Mouse (Mus musculus) right cerebral cortex, postnatal 25 days (tissue): ENCODE measurements at regions not wholly inside any gene's neighbourhood (a gene's known extent, or its start where the extent isn't known, plus 50 kb on each side); places are given as distances from the start of the nearest gene placed in this dataset.
"Not testable (repeated sequence)": the region's sequence is repeated elsewhere in the genome, so short reads cannot be mapped to it uniquely, and the experiment has no call there.

Experiments
- DNase-seq: peaks from one replicate; pipeline ENCODE4 v3.0.0; 2022

GRCm38 (mm10) chr3:58228189-58228588 lies 186.3 kb upstream of the Tsc22d2 start:
- no peak for DNase-seq

- no peak for DNase-seq
Measured at GRCm38 (mm10) chr3:58231746-58232145, 182.8 kb upstream of the Tsc22d2 start.

DNA sequence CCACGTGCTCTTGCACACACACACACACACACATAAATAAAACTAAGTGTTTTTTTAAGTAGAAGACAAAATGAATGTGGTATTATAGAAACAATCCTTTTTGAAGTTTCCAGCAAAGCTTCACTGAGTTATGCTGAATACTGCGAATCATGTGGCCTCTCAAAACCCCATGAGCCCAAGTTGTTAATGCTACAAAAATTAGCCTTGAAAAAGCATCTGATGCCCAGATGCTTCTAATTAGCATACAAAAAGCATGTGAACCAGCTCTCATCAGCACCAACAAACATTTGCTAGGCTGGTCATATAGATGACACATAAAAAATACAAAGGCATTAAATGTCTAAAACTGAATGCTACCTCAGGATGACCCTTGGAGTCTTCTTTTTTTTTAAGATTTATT lies 181.2 kb upstream of the Tsc22d2 start:
- no peak for DNase-seq

DNA sequence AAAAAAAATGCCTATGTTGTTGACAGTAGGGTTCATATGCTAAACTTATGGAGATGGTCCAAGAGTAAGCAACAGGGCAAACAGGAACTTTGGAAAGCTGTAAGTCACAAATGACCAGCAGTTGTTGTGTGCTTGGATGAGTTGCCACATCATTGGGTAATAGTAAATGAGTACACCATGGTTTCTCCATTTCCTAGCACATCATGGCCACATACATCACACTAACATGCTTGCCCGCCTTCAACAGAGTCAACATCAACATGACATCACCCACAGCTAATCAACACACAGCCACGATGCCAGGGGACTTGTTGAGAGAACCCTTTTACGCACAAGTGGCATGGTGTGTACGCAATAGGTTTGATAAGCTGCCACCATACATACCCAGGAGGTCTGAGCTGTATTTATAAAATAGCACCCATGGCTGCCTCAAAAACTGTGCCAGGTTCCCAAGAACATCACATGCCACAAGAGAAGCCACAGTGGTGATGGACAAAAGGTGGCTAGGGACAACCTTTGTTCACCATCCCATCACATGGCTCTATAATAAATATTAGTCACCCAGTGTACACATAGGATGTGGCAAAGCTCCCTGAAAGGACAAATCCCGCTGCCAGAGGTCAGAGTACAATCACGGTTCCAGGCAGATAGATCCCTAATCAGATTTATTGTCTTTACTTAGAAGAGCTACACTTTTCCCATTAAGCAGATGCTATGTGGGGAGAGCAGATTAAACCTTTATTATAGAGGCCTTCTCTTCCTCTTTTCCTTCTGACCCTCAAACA lies 179.5 kb upstream of the Tsc22d2 start:
- DNase-seq = no peak

- DNase-seq = no peak
Measured at GRCm38 (mm10) chr3:58238111-58238510, 176.4 kb upstream of the Tsc22d2 start.

DNA sequence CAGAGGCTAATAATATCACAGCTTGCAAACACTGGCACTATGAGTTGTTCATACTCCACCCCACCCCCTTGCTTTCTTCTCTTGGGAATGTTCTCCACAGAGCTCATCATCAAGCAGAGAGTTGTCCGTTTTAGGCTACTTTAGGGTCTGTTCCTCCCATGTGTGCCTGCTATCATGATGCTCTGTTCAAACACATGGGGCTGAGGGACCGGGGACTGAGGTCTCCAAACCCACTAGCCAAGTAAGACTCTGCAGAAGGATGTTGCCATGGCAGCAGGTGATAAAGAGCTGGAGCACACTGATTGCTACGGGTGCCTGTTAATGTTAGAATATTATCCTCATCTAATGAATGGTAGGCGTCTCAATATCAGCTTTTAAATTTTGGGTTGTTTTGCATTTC lies 173.7 kb upstream of the Tsc22d2 start:
- no peak for DNase-seq

- no peak for DNase-seq
Measured at GRCm38 (mm10) chr3:58245361-58245760, 169.2 kb upstream of the Tsc22d2 start.

DNA sequence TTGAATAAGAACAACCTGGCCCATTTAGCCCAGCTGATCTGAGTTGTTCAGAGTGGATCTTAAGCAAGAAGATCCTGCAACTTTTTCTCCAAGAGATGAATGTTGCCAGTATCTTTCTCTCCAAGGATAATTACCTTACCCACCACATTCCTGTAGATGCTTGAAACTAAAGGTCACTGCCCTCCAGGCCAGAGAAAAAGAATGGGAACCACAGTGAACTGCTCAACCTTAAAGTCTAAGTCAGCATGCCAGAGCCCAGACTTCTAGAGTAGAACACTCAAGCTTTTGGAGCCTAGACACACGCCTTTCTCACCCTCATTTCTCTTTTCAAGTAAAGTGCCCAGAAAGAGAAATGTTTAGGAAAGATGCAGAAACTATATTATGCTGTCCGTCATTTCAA lies 166.5 kb upstream of the Tsc22d2 start:
- DNase-seq = no peak

GRCm38 (mm10) chr3:58253942-58254341 lies 160.6 kb upstream of the Tsc22d2 start:
- DNase-seq = peak; percentile 56

GRCm38 (mm10) chr3:58267606-58268325 lies 146.7 kb upstream of the Tsc22d2 start:
- DNase-seq = no peak

GRCm38 (mm10) chr3:58271441-58271840 lies 143.1 kb upstream of the Tsc22d2 start:
- not testable (repeated sequence) for DNase-seq

GRCm38 (mm10) chr3:58281291-58281690 lies 133.2 kb upstream of the Tsc22d2 start:
- DNase-seq = no peak

- not testable (repeated sequence) for DNase-seq
Measured at GRCm38 (mm10) chr3:58284371-58284770, 130.1 kb upstream of the Tsc22d2 start.

GRCm38 (mm10) chr3:58295810-58296209 lies 118.7 kb upstream of the Tsc22d2 start:
- DNase-seq = no peak

GRCm38 (mm10) chr3:58300213-58300612 lies 114.3 kb upstream of the Tsc22d2 start:
- DNase-seq = no peak

DNA sequence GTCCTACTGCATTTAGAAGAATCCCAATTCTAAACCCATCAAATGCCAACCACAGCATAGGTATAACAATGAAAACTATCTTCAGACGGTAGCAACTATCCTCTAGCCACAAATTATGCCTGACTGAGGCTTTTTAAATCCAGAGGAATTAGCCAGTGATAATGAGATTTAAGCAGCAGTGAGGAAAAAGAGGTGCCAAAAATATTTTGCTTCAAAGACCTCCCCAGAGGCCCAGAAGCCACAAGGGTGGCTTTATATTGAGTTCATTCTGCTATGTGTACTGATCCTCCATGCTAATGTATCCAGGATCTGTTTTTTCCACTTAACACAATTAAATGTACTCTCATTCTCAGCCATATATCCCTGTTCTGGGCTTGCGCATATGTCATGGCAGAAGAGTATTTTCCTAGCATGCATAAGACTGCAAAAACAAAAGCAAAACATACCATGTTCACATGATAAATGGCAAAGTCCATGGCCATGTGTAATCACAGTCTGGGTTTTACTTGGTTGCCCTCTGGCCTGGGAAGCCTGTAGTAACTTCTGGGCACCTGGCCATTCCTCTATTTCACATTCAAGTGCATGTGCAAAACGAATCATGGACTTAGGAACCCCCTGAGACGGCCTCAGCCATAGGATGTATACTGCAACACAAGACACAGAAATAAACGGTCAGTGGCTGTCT lies 113.6 kb upstream of the Tsc22d2 start:
- no peak for DNase-seq

DNA sequence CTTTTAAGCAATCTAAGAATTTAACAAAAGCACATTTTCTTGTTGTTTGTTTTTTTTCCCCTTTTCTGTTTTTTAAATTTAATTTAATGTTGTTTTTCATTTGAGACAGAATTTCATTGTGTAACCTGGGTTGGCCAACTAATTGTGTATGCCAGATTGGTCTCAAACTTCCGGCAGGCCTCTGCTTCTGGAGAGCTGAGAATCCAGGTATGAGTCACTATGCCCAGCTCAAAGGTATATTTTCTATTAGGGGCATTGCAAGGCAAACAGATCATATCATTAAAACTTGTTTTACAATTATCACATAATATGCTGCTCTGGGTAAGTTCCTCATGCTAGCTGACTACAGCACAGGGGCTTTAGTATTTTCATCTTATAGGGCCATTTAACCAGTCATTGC lies 112.2 kb upstream of the Tsc22d2 start:
- no peak for DNase-seq

GRCm38 (mm10) chr3:58303746-58304145 lies 110.8 kb upstream of the Tsc22d2 start:
- DNase-seq = no peak

- DNase-seq = no peak
Measured at GRCm38 (mm10) chr3:58309601-58310000, 104.9 kb upstream of the Tsc22d2 start.

- no peak for DNase-seq
Measured at GRCm38 (mm10) chr3:58310390-58310789, 104.1 kb upstream of the Tsc22d2 start.

- DNase-seq = no peak
Measured at GRCm38 (mm10) chr3:58311104-58311685, 103.3 kb upstream of the Tsc22d2 start.

GRCm38 (mm10) chr3:58312623-58313022 lies 101.9 kb upstream of the Tsc22d2 start:
- no peak for DNase-seq

DNA sequence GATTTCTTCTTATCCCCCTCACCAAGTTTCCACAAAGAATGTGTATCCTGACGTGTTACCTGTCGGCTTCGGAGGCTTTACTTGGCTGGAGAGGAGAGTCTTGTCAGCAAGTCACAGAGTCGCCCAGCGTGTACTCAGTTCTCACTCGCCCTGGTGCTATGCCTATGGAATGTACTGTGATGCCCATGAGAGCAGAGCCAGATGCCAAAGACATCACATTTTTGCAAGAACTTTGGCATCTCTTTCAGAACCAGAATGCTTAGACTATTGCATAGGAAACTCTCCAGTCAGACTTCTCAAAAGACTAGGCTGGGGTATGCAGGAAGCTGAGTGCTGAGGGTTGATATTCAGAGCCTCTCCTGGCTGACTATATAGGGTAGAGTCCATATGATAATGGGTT lies 99.3 kb upstream of the Tsc22d2 start:
- no peak for DNase-seq
